Mouse (Mus musculus): ENCODE measurements around the gene Nrxn3. TPM values are rescaled to one million over a fixed set of nuclear protein-coding genes. Genes with fewer than 3 reads are reported as not detected.
A peak's percentile ranks its signal among the peaks of the same experiment; 100 is the strongest.

Nrxn3 gene
- total RNA-seq, 2 experiments from 2014 or later: 0.60 to 0.67 TPM

DNA sequence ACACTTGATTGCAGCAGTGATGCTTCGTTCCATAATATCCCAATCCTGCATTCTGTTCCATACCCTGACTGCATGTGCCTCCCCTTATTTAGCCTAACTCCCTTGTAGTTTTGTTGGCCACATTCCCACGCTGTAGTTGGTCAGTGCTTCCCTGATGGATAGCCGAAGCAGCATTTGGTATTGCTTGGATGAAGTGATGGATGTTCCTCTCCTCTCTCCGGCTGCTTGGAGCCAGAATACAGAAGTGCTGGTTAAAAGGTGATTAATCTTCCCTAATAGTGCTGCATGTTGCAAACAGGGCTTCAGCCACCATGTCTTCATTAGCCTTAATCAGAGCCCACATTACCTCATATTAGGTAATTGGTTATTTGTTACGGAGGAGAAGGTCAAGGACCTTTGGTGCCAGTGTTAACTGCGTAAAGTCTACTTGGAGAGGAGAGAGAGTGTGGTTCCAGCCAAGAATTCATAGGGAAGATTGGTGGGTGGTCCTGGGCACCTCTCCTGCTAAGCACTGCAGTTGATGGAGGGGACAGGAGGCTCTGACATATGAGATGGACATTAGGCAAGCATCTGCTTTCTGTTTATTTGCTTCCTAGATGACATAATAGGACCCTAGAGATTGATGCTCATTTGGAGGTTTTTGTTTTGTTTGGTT, 846.2 kb downstream of the Nrxn3 start:
- no peak for DNase-seq
- intact Hi-C loops (cut with DNase I): no loop called here

DNA sequence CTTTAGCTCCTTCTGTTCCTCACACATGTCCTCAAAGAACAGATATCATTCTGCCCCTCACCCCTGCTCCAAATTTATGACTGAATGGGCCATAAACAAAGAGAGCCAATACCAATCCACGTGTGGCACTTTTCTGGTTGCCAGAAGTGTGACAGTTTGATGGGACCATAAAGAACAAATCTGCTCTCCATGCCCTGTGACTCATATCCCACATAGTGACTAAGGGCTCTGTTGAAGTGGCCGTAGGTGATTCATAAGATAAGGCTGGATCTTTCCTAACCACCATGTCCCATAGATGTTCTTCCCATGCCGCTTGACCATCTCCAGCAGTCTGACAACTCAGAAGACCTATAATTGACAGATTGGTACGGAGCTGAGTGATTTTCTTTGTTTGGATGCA, 869.8 kb downstream of the Nrxn3 start:
- intact Hi-C loops (cut with DNase I): no loop called here
- no peak for DNase-seq

DNA sequence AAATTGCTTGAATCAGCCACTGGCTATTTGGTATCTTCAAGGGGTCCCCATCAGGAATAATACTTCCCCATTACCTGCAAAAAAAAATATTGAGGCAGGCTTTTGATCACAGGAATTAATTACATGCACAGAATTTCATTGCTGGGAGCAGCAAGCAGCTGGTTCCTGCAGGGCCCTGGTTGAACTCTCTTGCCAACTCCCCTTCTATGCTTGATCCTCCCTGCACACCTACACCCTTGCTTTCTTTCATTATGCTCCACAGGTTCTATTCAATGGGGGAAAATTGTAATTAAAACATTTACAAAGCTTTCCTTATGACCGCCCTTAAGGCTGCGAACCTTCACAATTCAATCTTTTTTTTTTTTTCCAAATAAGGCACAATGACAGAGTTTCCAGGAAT, 891.0 kb downstream of the Nrxn3 start:
- intact Hi-C loops (cut with DNase I): no loop called here
- no peak for DNase-seq

DNA sequence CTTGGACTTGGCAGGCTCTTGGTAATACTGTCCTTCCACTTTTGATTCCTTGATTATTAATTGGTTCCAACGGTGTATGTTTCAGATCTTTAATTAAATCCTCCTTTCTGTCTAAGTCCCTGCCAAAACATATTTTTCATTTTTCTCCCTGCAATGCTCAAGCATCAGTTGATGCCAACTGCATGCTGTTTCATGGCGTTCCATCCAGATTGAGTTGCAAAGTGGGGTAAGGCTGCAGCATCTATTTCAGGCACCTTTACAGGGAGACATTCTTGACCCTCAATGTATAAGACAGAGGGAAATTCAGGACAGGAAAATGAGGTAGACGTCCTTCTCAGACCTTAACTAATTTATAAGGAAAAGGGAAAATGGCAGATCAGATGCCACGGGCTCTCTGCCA, 903.1 kb downstream of the Nrxn3 start:
- intact Hi-C loops (cut with DNase I): no loop called here

DNA sequence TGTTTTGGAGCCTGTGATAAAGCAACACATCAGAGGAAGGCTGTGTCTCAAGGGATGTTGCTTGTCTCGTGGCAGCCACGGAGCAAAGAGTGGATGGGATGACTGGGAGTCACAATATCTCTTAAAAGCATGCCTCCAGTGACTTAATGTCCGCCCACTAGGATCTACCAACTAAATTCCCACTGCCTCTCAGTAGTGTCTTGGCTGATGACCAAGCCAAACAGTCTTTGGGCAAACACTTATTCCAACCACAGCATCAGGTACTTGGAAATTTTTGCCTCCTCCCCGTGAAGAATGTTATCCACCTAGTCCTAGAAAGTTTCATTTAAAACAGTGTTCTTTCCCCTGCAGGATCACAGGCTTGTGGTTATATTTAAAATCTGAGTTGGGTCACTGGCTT, 917.4 kb downstream of the Nrxn3 start:
- intact Hi-C loops (cut with DNase I): no loop called here
- DNase-seq: no peak

More for the DNA sequence above, 903.1 kb downstream of the Nrxn3 start:
- DNase-seq: no peak

DNA sequence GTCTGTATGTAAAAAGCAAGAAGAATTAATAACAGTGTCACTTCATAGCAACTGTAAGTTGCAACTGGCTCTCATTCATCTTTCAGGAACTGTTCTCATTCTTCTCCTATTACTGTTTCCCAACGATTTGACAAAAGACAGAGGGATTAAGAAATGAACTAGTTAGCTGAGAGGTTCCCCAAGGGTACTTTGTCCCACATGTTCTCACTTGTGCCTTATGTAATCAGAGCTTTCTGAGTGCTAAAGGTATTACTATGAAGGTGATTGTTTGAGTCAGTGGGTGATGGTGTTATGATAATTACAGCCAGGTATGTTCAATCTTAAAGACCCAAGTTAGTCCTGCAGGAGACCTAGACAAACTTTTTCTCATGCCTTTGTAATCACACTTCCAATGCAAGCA, 918.8 kb downstream of the Nrxn3 start:
- intact Hi-C loops (cut with DNase I): no loop called here
- no peak for DNase-seq

DNA sequence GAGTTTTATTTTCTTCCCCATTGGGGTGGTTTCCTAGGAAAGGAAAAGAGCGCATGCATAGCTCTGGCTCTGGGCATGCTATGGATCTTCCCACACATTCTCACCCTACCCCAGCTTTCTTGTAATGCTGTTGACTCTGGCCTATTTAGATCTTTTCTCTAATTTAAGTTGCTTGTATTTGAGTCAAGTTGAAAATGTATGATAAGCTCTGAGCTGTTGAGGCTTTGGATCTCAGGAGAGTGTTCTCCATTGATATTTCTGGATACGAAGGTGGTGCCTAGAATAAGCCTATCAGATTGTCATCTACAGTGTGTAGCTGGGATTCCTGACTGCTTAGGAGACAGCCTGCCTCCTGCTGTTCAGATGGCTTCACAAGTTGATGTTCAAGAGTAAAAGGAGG, 930.5 kb downstream of the Nrxn3 start:
- intact Hi-C loops (cut with DNase I): no loop called here
- DNase-seq: no peak

DNA sequence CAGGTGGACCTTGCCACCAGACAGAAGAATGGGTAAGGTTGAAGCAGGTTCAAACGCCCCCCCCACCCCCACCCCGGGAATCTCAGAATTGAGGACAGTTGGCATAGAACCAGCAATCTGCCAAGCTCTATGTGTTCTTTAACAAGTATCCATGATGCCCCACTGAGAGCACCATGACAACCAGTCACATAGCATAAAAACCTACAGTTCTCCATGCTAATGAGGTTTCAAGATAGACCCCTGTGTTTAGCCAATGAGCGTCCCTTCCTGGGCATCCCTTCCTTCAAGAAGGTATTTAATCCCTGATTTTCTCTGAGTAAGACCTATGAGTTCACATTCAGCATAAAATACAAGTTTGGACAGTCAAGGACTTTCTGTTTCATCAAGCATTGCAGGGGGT, 938.5 kb downstream of the Nrxn3 start:
- intact Hi-C loops (cut with DNase I): no loop called here
- DNase-seq: no peak

DNA sequence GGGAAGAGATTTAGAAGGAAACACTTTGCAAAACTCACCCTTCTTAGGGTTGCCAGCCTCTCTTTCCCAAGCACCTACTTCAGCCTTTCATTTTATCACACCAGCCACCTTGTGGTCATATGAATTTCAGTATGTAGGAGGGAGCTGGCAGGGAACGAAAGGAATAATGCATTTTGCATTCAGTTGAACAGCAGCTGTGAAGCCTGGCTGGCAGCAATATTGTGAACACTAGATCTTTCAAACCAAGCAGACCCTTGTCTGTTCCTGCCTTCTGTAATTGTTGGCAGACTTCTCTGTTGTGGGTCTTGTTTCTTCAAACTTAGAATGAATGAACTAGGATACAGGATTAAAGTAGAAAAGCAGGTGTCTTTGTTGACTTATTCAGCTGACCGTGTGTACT, 946.2 kb downstream of the Nrxn3 start:
- no peak for DNase-seq
- intact Hi-C loops (cut with DNase I): no loop called here

DNA sequence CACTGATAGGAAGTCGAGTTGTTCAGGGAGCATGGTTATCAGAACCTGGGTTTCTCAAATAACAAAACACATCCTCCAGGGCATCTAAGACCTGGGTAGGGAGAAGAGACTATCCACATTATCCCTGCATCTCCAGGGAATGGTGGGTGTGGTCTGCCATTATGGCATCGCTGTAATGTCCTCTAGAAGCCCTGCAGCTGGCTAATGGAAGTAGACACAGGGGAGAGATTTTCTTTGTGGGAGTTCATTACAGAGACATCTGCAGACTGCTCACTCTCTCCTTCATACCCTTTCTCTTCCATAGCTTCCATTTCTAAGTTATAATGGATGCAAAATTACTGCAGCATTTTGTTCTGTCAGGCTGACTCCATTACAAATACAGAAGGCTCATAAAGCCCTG, 950.1 kb downstream of the Nrxn3 start:
- DNase-seq: no peak
- intact Hi-C loops (cut with DNase I): no loop called here

DNA sequence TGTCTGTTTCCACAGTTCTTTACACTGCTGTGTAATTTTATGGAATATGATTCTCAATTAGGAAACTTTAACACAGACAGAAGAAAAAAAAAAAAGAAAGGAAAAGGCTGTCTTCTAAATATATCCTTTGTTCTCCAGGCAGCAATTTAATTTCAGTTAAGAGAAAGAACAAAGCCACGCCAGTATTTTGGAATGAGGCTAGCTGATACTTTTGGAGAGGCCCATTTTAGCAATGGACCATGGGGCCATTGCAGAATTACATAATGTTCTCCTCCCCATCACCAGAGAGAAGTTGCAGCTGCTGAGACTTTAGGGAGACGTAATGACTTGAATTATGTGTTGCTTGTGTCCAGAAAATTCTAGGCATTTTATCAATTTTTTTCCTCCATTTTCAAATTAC, 963.0 kb downstream of the Nrxn3 start:
- intact Hi-C loops (cut with DNase I): no loop called here
- peak; percentile 7 to 22 for DNase-seq

DNA sequence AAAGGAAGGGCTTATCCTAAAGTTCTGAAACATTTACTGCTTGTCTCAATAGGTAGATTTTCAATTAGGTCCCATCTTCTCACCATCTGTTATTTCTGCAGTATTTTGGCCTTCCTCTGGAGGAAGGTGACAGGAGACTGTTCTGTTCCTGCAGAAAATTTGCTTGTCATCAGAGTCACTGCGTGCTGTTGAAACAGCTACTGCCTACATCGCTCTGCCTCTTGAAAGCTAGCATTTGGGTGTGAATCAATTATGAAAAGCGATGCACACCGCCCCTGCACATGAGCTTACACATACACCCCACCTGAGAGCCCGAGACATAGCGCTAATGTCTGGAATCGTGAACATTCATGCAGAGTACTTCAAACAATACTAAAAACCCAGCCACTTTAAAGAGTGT, 966.4 kb downstream of the Nrxn3 start:
- intact Hi-C loops (cut with DNase I): no loop called here

DNA sequence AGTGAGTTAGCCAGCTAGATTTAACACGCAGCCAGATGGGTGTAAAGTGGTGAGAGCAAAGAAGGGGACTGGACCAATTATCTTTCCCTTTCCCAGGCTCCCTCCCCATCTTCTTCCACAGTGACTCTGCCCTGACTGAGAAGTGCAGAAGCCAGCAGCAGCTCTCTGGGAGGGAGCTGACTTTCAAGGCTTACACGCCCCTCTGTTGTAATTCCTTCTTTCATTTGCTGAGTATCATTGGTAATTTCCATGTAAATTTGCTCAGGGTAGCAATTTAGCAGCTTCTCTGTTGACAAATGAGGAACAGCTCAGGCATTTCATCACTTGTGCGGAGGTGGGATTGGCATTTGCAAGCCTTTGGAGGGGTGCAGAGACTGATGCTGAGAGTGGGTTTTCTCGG, 976.8 kb downstream of the Nrxn3 start:
- DNase-seq: no peak
- intact Hi-C loops (cut with DNase I): no loop called here

More for the DNA sequence above, 966.4 kb downstream of the Nrxn3 start:
- DNase-seq: no peak

DNA sequence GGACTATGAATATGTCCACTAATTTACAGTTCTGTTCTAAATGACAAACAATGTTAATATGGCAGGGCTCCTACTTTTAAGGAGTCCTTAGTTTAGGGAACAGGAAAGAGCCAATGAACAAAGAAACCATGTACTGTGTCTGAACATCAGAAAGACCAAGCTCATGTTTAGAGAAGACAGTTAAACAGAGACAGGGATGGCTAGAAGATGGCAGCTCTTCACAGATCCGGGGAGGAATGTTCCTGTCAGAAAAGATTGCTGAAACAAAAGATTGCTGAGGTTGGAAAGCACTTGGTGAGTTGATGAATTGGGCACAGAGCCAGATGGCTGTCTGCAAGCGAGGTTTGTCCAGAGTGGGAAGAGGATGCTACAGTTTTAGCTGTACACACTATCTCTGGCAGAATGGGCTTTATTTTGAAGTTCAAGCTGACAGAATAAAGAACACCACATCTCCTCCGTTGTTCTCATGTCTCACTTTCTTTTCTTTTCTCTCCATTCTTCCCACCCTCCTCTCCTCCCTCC, 978.3 kb downstream of the Nrxn3 start:
- peak; percentile 12 to 18 for DNase-seq
- intact Hi-C loops (cut with DNase I): no loop called here

DNA sequence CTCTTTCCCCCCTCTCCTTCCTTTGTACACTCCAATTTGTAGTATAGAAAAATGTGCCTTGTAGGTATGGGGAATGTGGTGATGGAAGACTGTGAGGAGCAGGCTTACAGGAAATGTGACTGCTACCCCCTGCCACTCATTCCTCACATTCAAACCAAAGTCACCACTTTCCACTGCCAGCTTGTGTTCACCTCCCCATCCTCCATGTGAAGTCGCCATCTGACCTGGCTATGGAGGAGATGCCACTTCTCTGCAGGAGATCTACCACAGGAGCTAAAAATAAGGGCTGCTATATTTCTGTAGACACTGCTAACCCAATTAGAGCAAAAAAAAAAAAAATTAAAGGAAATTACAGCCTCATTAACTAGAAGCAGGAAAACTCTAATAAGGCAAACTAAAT, 980.3 kb downstream of the Nrxn3 start:
- intact Hi-C loops (cut with DNase I): no loop called here

DNA sequence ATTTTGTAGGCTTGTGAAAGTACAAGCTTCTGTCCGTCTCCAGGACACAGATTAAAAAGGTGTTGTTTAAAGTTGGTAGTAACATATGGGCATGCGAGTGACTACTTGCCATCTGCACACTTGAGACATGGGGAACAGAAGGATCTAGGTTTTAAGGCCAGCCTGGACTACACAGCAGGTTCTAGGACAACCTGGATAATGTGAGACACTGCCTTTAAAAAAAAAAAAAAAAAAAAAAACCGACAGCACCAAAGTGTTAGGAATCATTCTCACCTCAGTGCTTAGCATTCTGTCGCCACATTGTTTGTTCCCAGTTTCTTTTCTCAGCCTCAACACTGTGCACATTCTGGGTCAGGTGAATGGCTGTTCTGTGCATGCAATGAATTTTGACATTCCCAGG, 985.2 kb downstream of the Nrxn3 start:
- DNase-seq: no peak
- intact Hi-C loops (cut with DNase I): no loop called here

More for the DNA sequence above, 980.3 kb downstream of the Nrxn3 start:
- DNase-seq: no peak

DNA sequence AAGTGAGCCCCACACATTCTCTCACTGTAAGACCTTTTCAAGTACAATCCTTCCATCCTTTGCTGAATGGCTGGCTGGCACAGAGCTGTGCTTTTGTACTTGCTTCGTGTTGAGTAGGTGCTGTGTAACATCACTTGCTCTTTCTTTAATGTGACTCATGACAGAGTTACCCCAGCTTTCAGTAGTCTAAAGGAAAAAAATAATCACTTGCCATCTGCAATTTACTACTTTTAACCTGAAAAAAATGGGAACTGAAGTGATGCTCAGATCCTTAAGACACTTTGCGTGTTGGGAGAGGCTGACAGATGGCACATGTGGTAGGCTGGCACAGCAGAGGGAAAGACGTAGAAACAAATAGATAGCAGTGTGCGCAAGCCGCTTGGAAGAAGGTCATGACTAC, 987.8 kb downstream of the Nrxn3 start:
- intact Hi-C loops (cut with DNase I): no loop called here
- DNase-seq: no peak

DNA sequence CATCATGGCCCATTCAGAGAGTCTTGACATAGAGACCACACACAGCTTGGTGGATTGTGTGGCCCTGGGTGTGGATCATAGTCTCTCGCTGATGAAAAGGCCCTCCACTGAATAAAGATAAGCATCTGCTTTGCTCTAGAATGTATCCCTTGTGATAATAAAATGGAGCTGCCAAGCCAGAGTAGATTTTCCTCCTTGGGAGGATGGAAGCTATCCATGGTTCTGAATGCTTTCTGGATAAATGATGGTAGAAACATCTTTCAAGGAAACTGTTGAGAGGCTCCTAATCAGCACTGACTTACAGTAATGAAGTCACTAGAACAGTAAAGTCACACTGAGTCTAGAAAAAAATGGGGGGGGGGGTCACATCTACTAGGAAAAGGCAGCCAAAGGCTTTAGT, 989.1 kb downstream of the Nrxn3 start:
- no peak for DNase-seq
- intact Hi-C loops (cut with DNase I): no loop called here

DNA sequence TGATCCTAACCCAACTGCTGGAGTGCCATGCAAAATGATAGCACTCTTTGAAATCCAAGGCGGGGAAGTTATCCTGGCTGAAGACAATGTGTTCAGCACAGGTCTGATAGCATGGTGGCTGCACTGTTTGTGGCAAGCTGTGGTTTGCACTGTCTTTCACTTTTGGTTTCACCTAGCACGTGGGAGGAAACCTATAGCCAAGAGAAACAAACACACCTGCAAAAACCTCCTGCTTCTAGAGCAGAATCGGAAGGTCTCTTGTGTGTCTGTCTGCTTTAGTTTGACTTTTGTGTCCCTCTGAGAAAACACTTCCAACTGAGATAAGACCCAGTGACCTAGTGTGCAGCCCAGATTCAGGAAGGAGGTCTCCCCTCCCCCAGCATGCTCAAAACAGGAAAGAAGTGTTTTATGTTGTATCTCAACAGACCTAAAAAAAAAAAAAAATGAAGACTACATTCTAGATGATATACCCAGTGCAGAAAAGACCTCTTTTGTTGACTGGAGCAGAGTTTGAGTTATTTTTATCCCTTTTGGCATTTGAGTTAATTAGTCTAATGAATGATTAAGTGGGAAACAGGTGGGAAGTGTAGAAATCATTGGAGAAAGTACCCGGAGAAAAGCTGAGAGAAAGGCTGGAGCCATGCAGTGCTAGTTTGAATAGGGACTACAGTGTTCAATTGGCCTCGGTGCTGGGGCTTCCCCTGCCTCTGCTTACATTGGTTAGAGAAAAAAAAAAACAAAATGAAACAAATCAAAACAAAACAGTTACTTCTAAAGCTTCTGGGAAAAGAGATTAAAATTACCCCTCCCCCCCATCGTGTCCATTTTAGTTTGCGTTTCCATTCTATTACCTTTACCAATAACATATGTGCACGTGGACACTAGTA, 996.8 kb downstream of the Nrxn3 start:
- no peak for DNase-seq
- intact Hi-C loops (cut with DNase I): no loop called here

DNA sequence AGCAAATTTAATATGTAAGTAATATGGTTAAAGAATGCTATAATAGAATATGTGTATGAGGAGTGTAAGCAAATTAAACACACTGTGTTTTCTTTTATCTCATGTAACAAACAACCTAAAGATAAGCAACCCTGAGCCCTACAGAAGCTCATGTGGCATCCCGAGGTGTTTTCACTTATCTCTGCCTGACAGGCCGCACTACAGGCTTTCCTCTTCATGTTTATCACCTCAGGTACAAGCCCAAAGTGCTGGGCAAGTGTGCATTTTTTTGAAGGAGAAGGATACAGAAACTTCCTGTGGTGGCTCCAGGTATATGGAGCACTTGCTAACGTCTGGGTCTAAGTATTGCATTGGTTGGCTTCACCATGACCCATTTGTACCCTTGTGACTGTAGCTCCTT, 998.3 kb downstream of the Nrxn3 start:
- intact Hi-C loops (cut with DNase I): no loop called here
- no peak for DNase-seq

DNA sequence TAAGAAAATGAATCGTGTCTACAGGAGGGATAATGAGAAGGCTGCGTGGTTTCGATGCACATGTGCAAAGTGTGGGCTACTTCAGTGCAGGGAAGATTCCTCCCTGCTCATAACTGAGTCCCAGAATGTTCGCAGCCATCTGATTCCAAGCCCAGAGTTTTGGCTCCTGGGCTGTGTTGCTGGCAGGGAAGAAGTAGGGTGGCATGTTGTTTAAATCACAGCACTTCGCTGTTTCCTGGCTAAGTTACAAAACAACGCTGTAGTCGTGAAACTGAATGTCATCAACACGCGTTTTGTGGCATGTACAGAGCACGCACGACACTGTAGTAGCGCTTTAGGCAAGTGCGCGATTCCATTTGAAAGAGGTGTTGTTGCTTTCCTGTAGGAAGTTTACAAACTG, 999.8 kb downstream of the Nrxn3 start:
- intact Hi-C loops (cut with DNase I): no loop called here

DNA sequence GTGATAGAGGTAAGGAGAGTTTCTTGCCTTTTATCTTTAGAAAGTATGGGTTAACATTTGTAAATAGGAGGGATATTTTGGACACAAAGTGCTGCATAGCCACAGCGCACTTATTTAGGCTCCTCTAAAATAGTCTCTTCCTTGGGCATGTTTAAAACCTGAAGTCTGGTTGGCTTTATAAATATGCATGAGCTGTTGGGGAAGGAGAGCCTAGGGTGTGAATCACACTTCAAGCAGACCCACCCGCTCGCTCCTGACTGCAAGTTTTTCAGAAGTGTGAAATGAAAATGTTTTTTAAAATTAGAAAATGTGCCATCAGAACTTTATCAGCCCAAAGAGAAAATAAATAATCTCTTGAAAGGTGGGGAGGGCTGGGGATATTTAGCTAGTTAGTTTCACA, 1001.4 kb downstream of the Nrxn3 start:
- intact Hi-C loops (cut with DNase I): no loop called here
- DNase-seq: no peak

More for the DNA sequence above, 999.8 kb downstream of the Nrxn3 start:
- DNase-seq: no peak

Measured in heart, postnatal 10 days (tissue).